Mouse (Mus musculus) heart, postnatal 0 days (tissue): Measurements from ENCODE around the gene Mob4. TPM values are rescaled to one million over a fixed set of nuclear protein-coding genes. Genes with fewer than 3 reads are reported as not detected.

ENCODE experiments used
- ATAC-seq: fragments of 200-750 bp; cut with Nextera tagmentation; 2 replicates; pipeline ENCODE4 v1.8.0; 2017; ENCODE audit warnings: low read depth, moderate number of reproducible peaks, moderate library complexity; ENCODE audit not compliant: insufficient read depth
- DNase-seq: peaks from one replicate; pipeline ENCODE4 v3.0.0-alpha.2; 2016; ENCODE audit warnings: low spot score
- H3K27ac ChIP-seq: fragments of 300-500 bp; sonication (generic); 2 replicates; pipeline ENCODE4 v1.5.1; 2014; ENCODE audit warnings: low read depth, mild to moderate bottlenecking
- H3K27me3 ChIP-seq: fragments of 300-500 bp; sonication (generic); 2 replicates; pipeline ENCODE4 v1.6.1; 2014; ENCODE audit warnings: low read length, mixed read lengths; ENCODE audit not compliant: control insufficient read depth, insufficient read depth
- H3K36me3 ChIP-seq: fragments of 300-500 bp; sonication (generic); replicated peaks from 2 replicates; pipeline ENCODE4 v1.6.1; 2014; ENCODE audit warnings: low read length, mixed read lengths; ENCODE audit not compliant: control insufficient read depth, insufficient read depth
- H3K4me1 ChIP-seq: fragments of 300-500 bp; sonication (generic); 2 replicates; pipeline ENCODE4 v1.6.1; 2014; ENCODE audit warnings: antibody characterized with exemption; ENCODE audit not compliant: control insufficient read depth, insufficient read depth
- H3K4me2 ChIP-seq: fragments of 300-500 bp; sonication (generic); 2 replicates; pipeline ENCODE4 v1.6.1; 2014; ENCODE audit warnings: low read depth, mild to moderate bottlenecking, low read length, moderate library complexity
- H3K4me3 ChIP-seq: fragments of 300-500 bp; sonication (generic); 2 replicates; pipeline ENCODE4 v1.5.1; 2014; ENCODE audit warnings: low read depth, low read length
- H3K9ac ChIP-seq: fragments of 300-500 bp; sonication (generic); replicated peaks from 2 replicates; pipeline ENCODE4 v1.6.1; 2014; ENCODE audit warnings: low read depth, low read length, mixed read lengths
- H3K9me3 ChIP-seq: fragments of 300-500 bp; sonication (generic); replicated peaks from 2 replicates; pipeline ENCODE4 v1.6.1; 2016; ENCODE audit warnings: low read length; ENCODE audit not compliant: control insufficient read depth
- CTCF ChIP-seq: IDR thresholded peaks from 2 replicates; pipeline ENCODE4 v1.5.1; 2016; ENCODE audit warnings: antibody characterized with exemption, control low read depth, low read depth
- EP300 ChIP-seq: IDR thresholded peaks from 2 replicates; pipeline ENCODE4 v1.6.1; 2016; ENCODE audit warnings: antibody characterized with exemption, low read depth
- WGBS: fragments of 180-500 bp; shearing (Covaris S2); extraction: QIAGEN DNeasy Blood & Tissue Kit; methylation state at CpG from one replicate; pipeline ENCODE4 v1.1.7; 2014; 5-methylcytosine and 5-hydroxymethylcytosine counted together
- polyA plus RNA-seq: library from polyadenylated mRNA; unstranded; fragments of >200 nt; fragmentation: Nextera tagmentation; extraction: Ambion mirVana; gene quantifications from 2 replicates; pipeline ENCODE4 v1.2.1, GENCODE M21; 2015
- total RNA-seq: library from RNA; depleted of rRNA; stranded (reverse); fragments of >200 nt; gene quantifications from 2 replicates; pipeline ENCODE4 v1.2.3, GENCODE M21; 2014; ENCODE audit warnings: low replicate concordance

Gene Mob4
- total and polyA plus RNA-seq, 2 experiments from 2014 or later = 59.2 to 98.1 TPM

DNA sequence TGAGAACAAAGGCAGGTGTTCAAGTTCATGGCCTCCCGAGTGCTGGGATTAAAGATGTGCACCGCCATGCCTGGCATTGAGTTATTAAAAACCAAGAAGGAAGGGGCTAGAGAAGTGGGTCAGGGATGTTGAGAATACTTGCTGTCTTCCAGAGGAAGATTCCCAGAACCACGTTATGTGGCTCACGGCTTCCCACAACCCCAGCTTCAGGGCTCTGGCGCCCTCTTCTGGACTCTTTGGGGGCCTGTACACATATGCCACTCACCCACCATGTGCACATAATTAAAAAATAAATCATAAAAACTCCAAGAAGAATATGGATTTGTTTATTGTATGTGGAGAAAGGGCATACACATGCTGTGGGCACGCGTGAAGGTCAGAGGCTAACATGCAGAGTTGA, 30.9 kb downstream of the Mob4 start:
- no peak for TF ChIP-seq EP300
- peak; percentile 36 for TF ChIP-seq CTCF
- Histone ChIP-seq H3K9me3 (no peaks in the 10 kb centered on the region), H3K27me3 (no peaks in the 10 kb centered on the region), H3K36me3 (peaks cover 19% of the 10 kb centered on the region), H3K4me1 (peaks cover 5% of the 10 kb centered on the region; the same call in 1 of the 2 replicates), H3K4me3 (no peak overlapping the region), H3K4me2 (no peak overlapping the region), H3K27ac (no peak overlapping the region), H3K9ac (no peak overlapping the region)
- ATAC-seq (0 out of 2 replicates have a peak, but pooled peaks have one; percentile 6), DNase-seq (no peak)
- WGBS = 75% methylated on average over 7 of the region's 7 CpGs

DNA sequence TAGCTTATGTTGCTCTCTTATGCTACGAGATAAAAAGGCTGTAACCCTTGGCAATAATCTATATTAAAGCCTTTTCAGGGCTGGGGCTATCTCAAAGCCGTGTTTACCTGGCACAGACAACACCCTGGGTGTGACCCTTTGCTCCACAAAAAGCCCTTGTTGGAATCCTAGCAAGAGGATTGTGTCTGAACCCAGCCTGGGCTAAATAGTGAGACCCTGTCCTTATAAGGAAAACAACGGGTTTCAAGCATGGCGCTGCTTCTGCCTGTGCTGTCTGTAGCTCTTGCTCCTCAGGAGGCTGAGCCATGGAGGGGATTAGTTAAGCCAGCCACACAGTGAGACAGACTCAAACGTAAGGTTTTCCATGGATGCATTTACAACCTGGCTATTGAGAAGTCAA, 31.8 kb downstream of the Mob4 start:
- peaks cover 5% of the 10 kb centered on the region; the same call in 1 of the 2 replicates for H3K4me1 ChIP-seq
- peaks cover 10% of the 10 kb centered on the region for H3K36me3 ChIP-seq
- no peak for ATAC-seq
- H3K4me2 ChIP-seq = no peak overlapping the region
- no peaks in the 10 kb centered on the region for H3K9me3 ChIP-seq
- no peak overlapping the region for H3K9ac ChIP-seq
- no peak overlapping the region for H3K27ac ChIP-seq
- 74% methylated on average over 5 of the region's 5 CpGs for WGBS
- TF ChIP-seq EP300 (no peak), CTCF (no peak)
- no peaks in the 10 kb centered on the region for H3K27me3 ChIP-seq
- H3K4me3 ChIP-seq = no peak overlapping the region
- DNase-seq = no peak

DNA sequence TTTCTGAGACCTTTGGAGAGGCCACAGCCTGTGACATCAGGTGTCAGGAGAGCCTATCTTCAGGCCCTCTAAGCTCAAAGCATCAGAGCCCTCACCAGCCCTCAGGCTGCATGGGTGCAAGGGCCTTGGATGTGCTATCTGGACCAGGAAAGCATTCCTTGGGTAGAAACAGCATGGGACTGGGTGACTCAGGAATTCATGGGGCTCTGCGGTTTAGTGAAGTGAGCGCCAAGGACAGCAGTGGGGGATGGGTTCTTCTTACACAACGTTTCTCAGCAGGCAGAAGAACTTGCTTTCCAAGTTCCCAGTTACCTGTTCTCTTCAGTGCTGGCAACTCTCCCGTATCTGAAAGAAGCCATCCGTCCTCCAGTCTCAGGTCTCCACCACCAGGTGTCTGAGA, 33.0 kb downstream of the Mob4 start:
- TF ChIP-seq EP300 (no peak), CTCF (no peak)
- Histone ChIP-seq H3K4me3 (no peak overlapping the region), H3K4me2 (no peak overlapping the region), H3K27me3 (no peaks in the 10 kb centered on the region), H3K27ac (no peak overlapping the region), H3K36me3 (peaks cover 2% of the 10 kb centered on the region; the same call in 1 of the 2 replicates), H3K9ac (no peak overlapping the region), H3K4me1 (peaks cover 5% of the 10 kb centered on the region; the same call in 1 of the 2 replicates), H3K9me3 (no peaks in the 10 kb centered on the region)
- no peak for ATAC-seq
- WGBS = 42% methylated on average over 5 of the region's 5 CpGs
- no peak for DNase-seq

DNA sequence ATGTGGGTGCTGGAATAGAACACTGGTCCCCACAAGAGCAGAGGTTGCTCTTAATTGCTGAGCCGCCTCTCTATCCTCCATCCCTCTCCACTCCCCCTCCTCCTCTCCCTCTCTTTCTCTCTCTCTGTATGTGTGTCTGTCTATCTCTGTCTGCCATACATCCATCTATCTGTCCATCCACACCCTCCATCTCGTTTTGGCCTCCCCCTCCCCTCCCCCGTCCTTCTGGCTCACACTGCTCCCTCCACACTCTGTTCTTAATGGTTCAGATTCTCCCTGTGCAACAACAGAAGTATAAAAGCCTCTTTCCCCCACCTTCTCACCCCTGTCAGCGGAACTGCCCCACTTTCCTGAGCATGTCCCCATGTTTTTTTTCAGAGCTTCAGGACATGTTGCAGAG, 36.5 kb downstream of the Mob4 start:
- no peaks in the 10 kb centered on the region for H3K36me3 ChIP-seq
- no peak for DNase-seq
- no peaks in the 10 kb centered on the region for H3K9me3 ChIP-seq
- H3K9ac ChIP-seq = no peak overlapping the region
- H3K27me3 ChIP-seq = no peaks in the 10 kb centered on the region
- H3K27ac ChIP-seq = no peak overlapping the region
- no peaks in the 10 kb centered on the region for H3K4me1 ChIP-seq
- ATAC-seq = no peak
- no peak overlapping the region for H3K4me2 ChIP-seq
- no peak for TF ChIP-seq CTCF
- TF ChIP-seq EP300 = no peak
- H3K4me3 ChIP-seq = no peak overlapping the region
- WGBS = 72% methylated on average over 4 of the region's 4 CpGs

DNA sequence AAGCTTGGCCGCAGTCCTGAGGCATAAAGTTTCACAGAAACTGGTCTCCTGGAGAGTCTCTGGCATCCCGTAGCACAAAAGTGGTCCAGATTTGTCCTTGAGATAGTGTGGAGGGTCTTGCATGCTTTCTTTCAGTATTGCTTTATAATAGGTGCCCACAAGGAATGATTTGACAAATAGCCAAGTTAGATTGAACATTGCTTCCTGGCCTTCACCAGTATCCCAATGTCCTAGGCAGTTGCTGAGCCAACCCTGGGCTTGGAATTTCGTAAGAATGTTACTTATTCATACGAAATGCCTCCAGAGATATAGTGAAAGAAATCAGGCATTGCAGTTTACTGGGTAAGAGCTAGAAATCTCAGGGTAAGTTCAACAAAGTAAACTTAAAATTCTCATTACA, 37.6 kb downstream of the Mob4 start:
- no peak overlapping the region for H3K27ac ChIP-seq
- no peaks in the 10 kb centered on the region for H3K36me3 ChIP-seq
- DNase-seq (no peak), ATAC-seq (no peak)
- no peaks in the 10 kb centered on the region for H3K4me1 ChIP-seq
- H3K9ac ChIP-seq = no peak overlapping the region
- 84% methylated on average over 4 of the region's 4 CpGs for WGBS
- H3K4me3 ChIP-seq = no peak overlapping the region
- 0 out of 2 replicates have a peak, but pooled peaks cover 4% of the 10 kb centered on the region for H3K9me3 ChIP-seq
- TF ChIP-seq EP300 (no peak), CTCF (no peak)
- no peak overlapping the region for H3K4me2 ChIP-seq
- H3K27me3 ChIP-seq = no peaks in the 10 kb centered on the region
